Mouse (Mus musculus): Measurements from ENCODE around the gene Bach2.

- TF ChIP-seq EP300 (IDR thresholded peaks at IDR 0.05; ENCODE audit: low read depth) (no peak), CTCF (IDR thresholded peaks at IDR 0.05; ENCODE audit: low read depth) (no peak)
Observed at GRCm38 (mm10) chr4:32381666-32382381, 143.2 kb downstream of the Bach2 start.
